In genomic region chr2:132121050-132121449, GRCm38 (mm10) we compare ENCODE assay signal across 21 mouse cellular contexts.
"Had no signal": no experiment of that assay in that cellular context is flagged by ENCODE, and none has a peak within 500 bp of the region (broad histone marks: within the 10 kb centered on the region; RNA-seq: fewer than 3 reads in every experiment).

No protein-coding gene starts in this region.

- H3K27ac ChIP-seq: kidney, postnatal 0 days; limb, embryonic 12.5 days; limb, embryonic 15.5 days; liver, embryonic 14.5 days; midbrain, embryonic 13.5 days; neural tube, embryonic 12.5 days; neural tube, embryonic 15.5 days; stomach, embryonic 15.5 days had no signal

- H3K4me3 ChIP-seq: limb, embryonic 12.5 days; limb, embryonic 15.5 days; midbrain, embryonic 13.5 days; neural tube, embryonic 12.5 days; neural tube, embryonic 15.5 days; stomach, embryonic 15.5 days had no signal

- H3K9me3 ChIP-seq: limb, embryonic 12.5 days; limb, embryonic 15.5 days; midbrain, embryonic 13.5 days; neural tube, embryonic 12.5 days; neural tube, embryonic 15.5 days; stomach, embryonic 15.5 days had no signal

- H3K9ac ChIP-seq: limb, embryonic 12.5 days; limb, embryonic 15.5 days; liver, embryonic 14.5 days; liver, postnatal 0 days; lung, embryonic 14.5 days; midbrain, embryonic 13.5 days; neural tube, embryonic 12.5 days; neural tube, embryonic 15.5 days; stomach, embryonic 15.5 days had no signal

- ATAC-seq: intestine, postnatal 0 days; liver, postnatal 0 days; midbrain, embryonic 13.5 days had no signal

- DNase-seq: kidney, adult 2 months; kidney, postnatal 25 days; left cerebral cortex, postnatal 4 days; liver, postnatal 0 days; lung, embryonic 14.5 days; lung, postnatal 10 days; lung, postnatal 36 days; right cerebral cortex, adult 18-20 months; right cerebral cortex, postnatal 14 days; spleen, adult 18-20 months; thymus, postnatal 25 days had no signal

- H3K4me1 ChIP-seq: limb, embryonic 12.5 days; limb, embryonic 15.5 days; midbrain, embryonic 13.5 days; neural tube, embryonic 12.5 days; neural tube, embryonic 15.5 days; stomach, embryonic 15.5 days had no signal

- H3K36me3 ChIP-seq: limb, embryonic 12.5 days; limb, embryonic 15.5 days; midbrain, embryonic 13.5 days; neural tube, embryonic 12.5 days; neural tube, embryonic 15.5 days; stomach, embryonic 15.5 days had no signal

- H3K27me3 ChIP-seq: limb, embryonic 12.5 days; limb, embryonic 15.5 days; midbrain, embryonic 13.5 days; neural tube, embryonic 12.5 days; neural tube, embryonic 15.5 days; stomach, embryonic 15.5 days had no signal

- H3K4me2 ChIP-seq: limb, embryonic 12.5 days; limb, embryonic 15.5 days; liver, embryonic 11.5 days; lung, embryonic 14.5 days; midbrain, embryonic 13.5 days; neural tube, embryonic 12.5 days; neural tube, embryonic 15.5 days; stomach, embryonic 15.5 days had no signal
